Mouse (Mus musculus) frontal cortex, adult (tissue): ENCODE data around the gene Cop1.

Source experiments
- ATAC-seq: cut with Nextera tagmentation; 2 replicates; pipeline ENCODE4 v1.9.2; 2017; ENCODE audit warnings: mild to moderate bottlenecking, moderate library complexity, mixed read lengths; ENCODE audit not compliant: low TSS enrichment

Gene Cop1

GRCm38 (mm10) chr1:159286833-159287232 lies 54.7 kb downstream of the Cop1 start:
- peak; percentile 50; the same call in 1 of the 2 replicates for ATAC-seq

GRCm38 (mm10) chr1:159290219-159290618 lies 58.1 kb downstream of the Cop1 start:
- 0 out of 2 replicates have a peak, but pooled peaks have one; percentile 55 for ATAC-seq

GRCm38 (mm10) chr1:159290859-159291258 lies 58.7 kb downstream of the Cop1 start:
- no peak for ATAC-seq

GRCm38 (mm10) chr1:159301418-159302082 lies 69.4 kb downstream of the Cop1 start:
- ATAC-seq: no peak

GRCm38 (mm10) chr1:159313625-159314024 lies 81.5 kb downstream of the Cop1 start:
- ATAC-seq: no peak

- no peak for ATAC-seq
Measured at GRCm38 (mm10) chr1:159322586-159322985, 90.5 kb downstream of the Cop1 start.

- no peak for ATAC-seq
Measured at GRCm38 (mm10) chr1:159331008-159331407, 98.9 kb downstream of the Cop1 start.

GRCm38 (mm10) chr1:159334157-159334556 lies 102.0 kb downstream of the Cop1 start:
- ATAC-seq: no peak

- peak; percentile 50; the same call in 1 of the 2 replicates for ATAC-seq
Measured at GRCm38 (mm10) chr1:159342355-159342754, 110.2 kb downstream of the Cop1 start.

GRCm38 (mm10) chr1:159355027-159355570 lies 123.0 kb downstream of the Cop1 start:
- ATAC-seq: peak; percentile 93

GRCm38 (mm10) chr1:159358713-159359112 lies 126.6 kb downstream of the Cop1 start:
- no peak for ATAC-seq

GRCm38 (mm10) chr1:159371881-159372390 lies 139.8 kb downstream of the Cop1 start:
- ATAC-seq: no peak

GRCm38 (mm10) chr1:159382218-159382617 lies 150.1 kb downstream of the Cop1 start:
- ATAC-seq: no peak

GRCm38 (mm10) chr1:159382916-159383315 lies 150.8 kb downstream of the Cop1 start:
- ATAC-seq: no peak

GRCm38 (mm10) chr1:159386458-159386857 lies 154.3 kb downstream of the Cop1 start:
- ATAC-seq: peak; percentile 58

- ATAC-seq: no peak
Measured at GRCm38 (mm10) chr1:159388565-159389024, 156.5 kb downstream of the Cop1 start.

- ATAC-seq: peak; percentile 57
Measured at GRCm38 (mm10) chr1:159390049-159390448, 157.9 kb downstream of the Cop1 start.

GRCm38 (mm10) chr1:159392667-159393066 lies 160.5 kb downstream of the Cop1 start:
- peak; percentile 12 for ATAC-seq

GRCm38 (mm10) chr1:159393070-159393699 lies 161.1 kb downstream of the Cop1 start:
- peak; percentile 85 for ATAC-seq

- ATAC-seq: no peak
Measured at GRCm38 (mm10) chr1:159393931-159394330, 161.8 kb downstream of the Cop1 start.

GRCm38 (mm10) chr1:159396515-159396914 lies 164.4 kb downstream of the Cop1 start:
- ATAC-seq: no peak
